Mouse (Mus musculus) monocyte, adult 5-6 weeks (primary cell): ENCODE data around the gene Kcnk5. TPM values are rescaled to one million over a fixed set of nuclear protein-coding genes. Genes with fewer than 3 reads are reported as not detected.
A peak's percentile ranks its signal among the peaks of the same experiment; 100 is the strongest.

Experiments used
- ATAC-seq: fragments of 153-309, 156-312 bp; replicated peaks from 2 replicates; pipeline ENCODE4 v1.8.0; 2017; ENCODE audit warnings: mild to moderate bottlenecking; ENCODE audit not compliant: low TSS enrichment, insufficient number of reproducible peaks, severe bottlenecking, poor library complexity, low FRiP score
- total RNA-seq: library from RNA; stranded (forward); fragments of 200-1000, 200-491, 200-594 nt; gene quantifications from 3 replicates; pipeline ENCODE4 v1.2.3, GENCODE M21; 2017

Kcnk5 gene
- total RNA-seq, 1 experiment from 2014 or later = 0.67 TPM

DNA sequence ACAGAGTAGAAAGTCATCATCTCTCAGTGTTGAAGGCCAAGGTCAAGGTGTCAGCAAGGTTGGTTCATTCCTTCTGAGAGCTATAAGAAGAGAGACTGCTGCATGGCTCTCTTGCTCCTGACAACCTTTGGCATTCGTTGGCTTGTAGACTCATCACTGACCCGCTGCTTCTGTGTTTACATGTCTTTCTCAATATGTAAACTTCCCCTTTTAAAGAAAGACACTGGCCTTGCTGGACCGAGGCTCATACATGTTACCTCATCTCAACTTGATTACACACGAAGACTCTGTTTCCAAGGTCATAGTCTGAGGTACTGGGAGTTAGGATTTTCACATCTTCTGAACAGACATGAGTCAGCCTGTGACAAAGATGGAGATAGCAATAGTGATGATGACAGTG is 24.1 kb upstream of the Kcnk5 start:
- peak; percentile 56 for ATAC-seq

- no peak for ATAC-seq
Measured at GRCm38 (mm10) chr14:20203301-20203700, 21.7 kb upstream of the Kcnk5 start.

GRCm38 (mm10) chr14:20202655-20203181 is 21.1 kb upstream of the Kcnk5 start:
- ATAC-seq = no peak

DNA sequence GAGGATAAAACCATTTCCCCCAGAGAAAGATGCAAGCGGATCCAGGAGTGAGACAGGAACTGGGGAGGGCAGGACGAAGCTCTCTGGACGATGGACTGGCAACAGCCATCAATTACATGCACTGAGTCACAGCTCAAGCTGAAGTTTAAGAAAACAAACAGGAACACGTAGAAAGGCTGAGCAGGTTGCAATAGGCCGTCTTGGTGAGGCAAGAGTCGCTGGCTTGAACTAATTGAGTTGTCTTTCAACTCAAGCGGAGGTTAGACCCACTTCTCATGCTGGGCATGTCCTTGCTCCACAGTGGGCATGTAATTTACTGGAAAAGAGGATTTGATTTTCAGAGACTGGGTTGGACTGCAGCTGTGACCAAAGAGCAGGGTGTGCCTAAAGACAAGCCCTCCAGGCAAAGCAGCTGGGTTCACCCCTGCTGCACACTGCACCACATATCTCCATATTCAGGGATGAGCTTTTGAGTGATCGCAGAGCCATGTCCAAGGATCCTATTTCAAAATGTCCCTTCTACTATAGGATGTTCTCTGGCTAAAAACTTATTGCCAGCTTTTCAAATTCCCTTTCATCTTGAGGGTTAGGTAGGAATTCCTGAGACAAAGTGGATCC is 19.6 kb upstream of the Kcnk5 start:
- ATAC-seq = no peak

- ATAC-seq = no peak
Measured at GRCm38 (mm10) chr14:20193103-20193715, 11.6 kb upstream of the Kcnk5 start.

- no peak for ATAC-seq
Measured at GRCm38 (mm10) chr14:20191136-20191735, 9.6 kb upstream of the Kcnk5 start.

DNA sequence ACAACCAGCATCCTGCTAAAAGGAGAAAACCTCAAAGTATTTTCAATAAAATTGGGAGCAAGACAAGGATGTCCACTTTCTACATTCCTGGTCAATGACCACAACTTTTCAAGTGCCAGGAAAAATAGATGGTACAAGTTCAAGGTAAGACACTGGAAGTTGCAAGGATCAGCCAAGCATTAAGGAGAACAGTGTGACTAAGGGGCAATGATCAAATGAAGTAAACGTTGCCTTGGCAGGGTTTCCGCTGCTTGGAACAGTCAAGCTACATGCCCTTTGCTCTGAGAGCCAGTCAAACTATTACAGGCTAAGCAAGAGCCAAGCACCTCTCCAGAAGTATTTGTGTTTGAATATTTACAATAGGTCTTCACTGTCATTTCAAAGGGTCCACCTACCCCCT is 8.1 kb upstream of the Kcnk5 start:
- ATAC-seq = no peak

DNA sequence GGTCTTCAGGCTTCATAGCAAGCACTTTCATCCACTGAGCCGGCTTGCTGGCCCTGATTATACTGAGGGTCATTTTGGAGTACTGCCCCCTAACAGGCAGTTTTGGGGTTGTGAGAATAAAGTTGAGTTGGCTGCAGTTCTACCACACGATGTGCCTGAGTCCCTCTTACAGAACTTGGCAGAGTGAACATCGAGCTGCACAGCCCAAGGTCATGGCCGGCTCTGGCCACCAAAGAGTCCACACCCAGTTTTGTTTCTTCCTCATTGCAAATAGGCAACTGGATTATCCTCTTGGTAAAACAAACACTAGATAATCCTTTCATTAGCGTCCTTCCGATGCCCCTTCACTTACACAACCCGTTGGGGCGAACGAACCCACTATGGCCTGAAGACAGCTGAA is 3.8 kb upstream of the Kcnk5 start:
- ATAC-seq = no peak

GRCm38 (mm10) chr14:20183701-20184100 is 2.1 kb upstream of the Kcnk5 start:
- no peak for ATAC-seq

DNA sequence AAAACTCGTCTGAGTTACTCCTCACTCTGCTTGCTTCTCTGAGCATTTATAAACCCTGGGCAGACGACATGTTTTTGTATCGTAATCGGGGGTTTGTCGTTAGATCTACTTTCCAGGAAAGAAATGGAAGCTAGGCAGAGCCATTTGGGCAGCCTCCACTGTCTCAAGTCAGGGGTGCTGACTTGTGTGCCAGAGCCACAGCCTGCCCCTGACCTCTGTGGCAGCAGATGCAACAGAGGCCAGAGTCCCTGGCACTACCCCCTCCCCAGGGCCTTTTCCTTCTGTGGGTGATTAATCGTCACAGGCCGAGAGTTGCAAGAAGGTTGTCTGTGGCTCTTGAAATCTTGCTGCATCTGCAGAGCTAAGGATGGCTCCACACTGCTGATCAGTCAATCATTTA is 987 bp upstream of the Kcnk5 start:
- ATAC-seq = no peak

DNA sequence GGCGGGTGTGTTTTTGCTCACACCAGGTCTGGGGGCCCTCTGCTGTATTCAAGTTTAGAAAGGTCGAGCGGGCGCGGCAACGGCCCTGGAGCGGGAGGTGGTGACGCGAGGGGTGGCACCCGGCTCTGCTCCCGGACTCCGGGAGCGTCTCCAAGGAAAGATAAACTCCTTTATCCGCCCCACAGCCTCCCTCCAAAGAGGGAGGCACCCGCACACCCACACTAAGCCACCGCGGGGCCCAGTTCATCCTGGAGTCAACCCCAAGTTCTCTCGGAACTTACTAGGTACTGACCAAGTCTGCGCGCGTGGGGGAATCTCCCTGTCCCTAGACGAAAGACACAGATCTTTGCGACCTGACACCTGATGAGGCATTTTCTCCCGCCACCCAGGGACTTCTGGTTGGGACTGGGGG is 852 bp downstream of the Kcnk5 start:
- no peak for ATAC-seq

DNA sequence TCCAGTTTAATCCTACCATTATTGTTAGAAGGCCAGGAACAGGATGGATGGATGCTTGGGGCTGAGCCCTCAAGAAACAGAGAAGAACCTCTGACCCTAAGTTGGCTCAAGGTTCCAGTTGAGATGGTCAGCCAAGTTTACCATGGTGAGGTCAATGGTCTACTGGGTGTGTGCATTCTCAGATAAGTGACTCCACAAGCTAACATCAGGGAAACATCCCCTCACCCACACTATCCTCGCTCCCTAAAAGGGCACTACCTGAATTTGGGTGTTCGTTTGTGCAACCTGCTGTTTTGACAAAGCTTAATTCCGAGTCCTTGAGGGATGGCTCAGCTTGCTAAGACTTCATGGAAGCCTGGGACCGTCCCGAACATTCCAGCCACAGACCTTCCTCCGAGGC is 1.3 kb downstream of the Kcnk5 start:
- ATAC-seq = no peak

DNA sequence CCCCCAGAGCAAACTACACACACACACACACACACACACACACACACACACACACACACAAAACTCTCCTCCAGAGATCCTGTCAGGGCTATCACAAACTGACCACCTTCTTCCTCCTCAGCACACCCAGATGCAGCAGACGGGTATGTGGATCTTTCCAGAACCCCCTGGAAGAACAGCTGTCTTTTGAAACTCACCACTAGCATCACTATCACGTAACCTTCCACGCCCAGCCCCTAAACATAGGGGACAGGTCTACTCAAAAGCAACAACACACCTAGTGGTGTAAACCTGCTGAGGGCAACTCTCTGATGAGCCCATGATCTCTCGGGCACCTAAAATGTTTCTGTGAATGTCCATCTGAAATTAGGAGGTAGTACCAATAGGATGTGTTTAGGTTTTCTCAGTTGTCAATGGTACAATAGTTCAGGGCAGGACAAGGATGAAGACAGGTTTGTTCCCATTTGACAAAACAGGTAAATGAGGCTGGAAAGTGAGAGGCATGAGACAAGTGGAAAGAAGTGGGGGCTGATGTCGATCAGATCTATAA is 1.8 kb downstream of the Kcnk5 start:
- ATAC-seq = no peak

DNA sequence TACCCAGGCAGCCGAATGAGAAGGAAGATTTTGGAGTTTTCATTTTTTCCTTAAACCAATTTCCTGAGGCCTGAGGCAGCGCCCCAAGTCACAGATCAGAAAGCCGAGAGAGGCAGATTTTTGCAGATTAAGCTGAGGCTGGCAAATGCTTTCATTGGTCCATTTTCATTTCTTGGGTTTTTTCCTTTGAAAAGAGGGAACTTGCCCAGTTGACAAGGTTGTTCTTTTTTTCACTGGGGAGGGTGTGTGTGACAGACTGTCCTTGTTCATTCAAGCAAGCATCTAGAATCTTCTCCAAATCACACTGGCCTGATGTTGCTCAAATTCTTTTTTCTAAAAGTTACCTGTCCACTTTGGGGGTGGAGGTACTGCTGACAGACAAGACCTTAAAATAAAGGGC is 2.5 kb downstream of the Kcnk5 start:
- ATAC-seq = no peak

DNA sequence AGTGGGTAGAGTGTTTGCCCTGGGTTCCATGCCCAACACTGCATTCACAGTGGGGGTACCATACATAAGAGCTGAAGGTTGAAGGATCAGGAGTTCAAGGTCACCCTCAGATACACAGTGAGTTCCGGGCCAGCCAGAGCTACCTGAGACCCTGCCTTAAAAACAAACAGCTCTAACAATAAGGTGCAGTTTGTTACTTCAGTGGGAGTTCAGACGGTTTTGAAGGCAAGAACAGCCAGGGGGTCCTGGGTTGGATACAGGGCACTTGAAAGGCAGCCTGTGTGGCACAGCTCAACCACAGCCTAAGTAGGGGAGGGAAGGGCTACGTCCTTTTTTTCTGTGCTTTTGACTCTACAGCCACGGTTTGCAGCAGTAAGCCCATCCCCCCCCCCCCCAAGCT is 3.0 kb downstream of the Kcnk5 start:
- no peak for ATAC-seq

GRCm38 (mm10) chr14:20177494-20178123 is 4.0 kb downstream of the Kcnk5 start:
- ATAC-seq = no peak

GRCm38 (mm10) chr14:20175705-20176104 is 5.9 kb downstream of the Kcnk5 start:
- ATAC-seq = no peak

DNA sequence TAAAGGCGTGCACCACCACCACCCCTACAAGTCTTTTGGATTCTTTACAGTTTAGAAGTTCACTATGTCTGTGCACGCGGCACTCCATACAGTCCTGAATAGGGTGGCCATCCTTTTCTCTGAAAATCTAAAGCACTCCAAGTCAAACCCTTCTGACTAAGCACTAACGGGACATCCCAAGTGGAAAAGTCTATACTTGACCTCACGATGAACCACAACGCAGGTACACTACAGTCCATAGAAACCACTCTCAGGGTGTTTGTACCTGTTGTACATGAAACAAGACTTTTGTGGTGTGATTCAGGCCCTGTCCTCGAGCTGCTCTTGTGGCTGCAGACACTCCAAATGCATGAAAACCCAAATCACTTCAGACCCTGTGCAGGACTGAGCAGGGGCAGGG is 6.5 kb downstream of the Kcnk5 start:
- ATAC-seq = no peak

GRCm38 (mm10) chr14:20174696-20175095 is 6.9 kb downstream of the Kcnk5 start:
- ATAC-seq = no peak
